Mouse (Mus musculus): ENCODE measurements at regions not wholly inside any gene's neighbourhood (a gene's known extent, or its start where the extent isn't known, plus 50 kb on each side); places are given as distances from the start of the nearest gene placed in this dataset.

DNA sequence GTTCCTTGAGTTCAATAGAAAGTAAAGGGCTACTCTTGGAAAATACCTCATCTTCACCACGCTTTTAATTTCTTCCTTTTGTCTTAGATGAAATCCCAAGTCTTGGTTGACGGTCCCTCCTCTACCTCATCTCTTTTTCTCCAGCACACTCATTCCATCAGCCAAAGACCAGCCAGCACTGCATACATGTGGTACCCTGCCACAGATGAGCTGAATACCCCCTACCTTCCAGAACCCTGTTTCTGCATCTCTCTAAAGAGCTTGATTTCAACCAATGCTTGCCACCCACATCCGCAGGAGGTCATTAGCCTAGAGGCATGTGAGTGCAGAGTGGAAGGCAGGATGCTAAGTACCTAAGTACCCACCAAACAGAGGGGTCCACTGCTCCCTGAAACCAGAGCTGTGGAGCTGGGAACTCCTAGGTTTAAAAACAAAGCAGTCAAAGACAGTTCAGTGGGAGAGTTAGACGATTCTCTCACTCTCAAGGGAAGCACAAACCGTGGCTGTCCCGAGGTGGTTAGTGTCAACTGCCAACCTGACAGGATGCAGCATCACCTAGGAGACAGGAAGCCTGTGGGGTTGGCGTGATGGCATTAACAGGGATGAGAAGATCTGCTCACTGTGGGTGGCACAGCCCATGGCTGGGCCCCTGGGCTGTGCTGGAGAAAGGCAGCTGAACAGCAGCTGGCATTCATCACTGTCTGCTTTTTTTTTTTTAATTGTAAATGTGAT lies 289.4 kb downstream of the Sox4 start:
- no peak overlapping the region for H3K4me3 ChIP-seq (ENCODE audit: low read depth, low read length)
- no peak overlapping the region for H3K4me2 ChIP-seq
- no peak overlapping the region; the same call in 1 of the 2 replicates for H3K9ac ChIP-seq (ENCODE audit: low read length)
- peaks cover 18% of the 10 kb centered on the region for H3K4me1 ChIP-seq (ENCODE audit: control insufficient read depth, insufficient read depth, low read length)
- no peaks in the 10 kb centered on the region for H3K36me3 ChIP-seq (ENCODE audit: control insufficient read depth, insufficient read depth, low read length)
- ATAC-seq (ENCODE audit: low FRiP score) (peak; percentile 71), DNase-seq (ENCODE audit: low spot score, missing footprints) (no peak)
- no peaks in the 10 kb centered on the region for H3K9me3 ChIP-seq (ENCODE audit: control insufficient read depth, low read length)
- WGBS, result 39% methylated on average over 7 of the region's 7 CpGs
- no peaks in the 10 kb centered on the region for H3K27me3 ChIP-seq (ENCODE audit: control insufficient read depth, insufficient read depth, low read length)
- no peak overlapping the region for H3K27ac ChIP-seq (ENCODE audit: low read depth, low read length)

DNA sequence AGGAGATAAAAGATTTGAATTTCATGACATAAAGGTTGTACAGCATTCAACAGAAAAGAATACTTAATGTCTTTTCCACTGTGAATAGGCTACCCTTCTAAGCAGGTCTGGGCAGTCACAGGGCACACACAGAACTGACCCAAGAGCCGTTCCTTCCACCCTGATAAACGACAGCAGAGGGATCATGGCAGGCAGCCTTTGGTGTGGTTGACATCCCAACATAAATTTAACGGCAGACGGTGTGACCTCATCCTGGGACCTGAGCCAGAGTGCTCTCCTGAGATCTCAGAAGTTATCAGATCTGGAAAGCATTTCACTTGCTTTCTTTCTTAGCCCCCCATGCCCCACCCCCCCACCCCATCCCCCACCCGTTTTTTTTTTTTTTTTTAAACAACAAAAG lies 290.1 kb downstream of the Sox4 start:
- no peaks in the 10 kb centered on the region for H3K27me3 ChIP-seq (ENCODE audit: control insufficient read depth, insufficient read depth, low read length)
- H3K4me2 ChIP-seq, result no peak overlapping the region
- H3K4me3 ChIP-seq (ENCODE audit: low read depth, low read length), result no peak overlapping the region
- H3K4me1 ChIP-seq (ENCODE audit: control insufficient read depth, insufficient read depth, low read length), result peaks cover 18% of the 10 kb centered on the region
- no peak overlapping the region for H3K9ac ChIP-seq (ENCODE audit: low read length)
- WGBS, result 29% methylated on average over 5 of the region's 5 CpGs
- H3K27ac ChIP-seq (ENCODE audit: low read depth, low read length), result no peak overlapping the region
- ATAC-seq (ENCODE audit: low FRiP score) (no peak), DNase-seq (ENCODE audit: low spot score, missing footprints) (no peak)
- no peaks in the 10 kb centered on the region for H3K36me3 ChIP-seq (ENCODE audit: control insufficient read depth, insufficient read depth, low read length)
- no peaks in the 10 kb centered on the region for H3K9me3 ChIP-seq (ENCODE audit: control insufficient read depth, low read length)

GRCm38 (mm10) chr13:28662316-28662752 lies 291.2 kb downstream of the Sox4 start:
- DNase-seq (ENCODE audit: low spot score, missing footprints) (no peak), ATAC-seq (ENCODE audit: low FRiP score) (no peak)
- Histone ChIP-seq H3K27me3 (ENCODE audit: control insufficient read depth, insufficient read depth, low read length) (no peaks in the 10 kb centered on the region), H3K36me3 (ENCODE audit: control insufficient read depth, insufficient read depth, low read length) (no peaks in the 10 kb centered on the region), H3K4me2 (no peak overlapping the region), H3K4me1 (ENCODE audit: control insufficient read depth, insufficient read depth, low read length) (peaks cover 18% of the 10 kb centered on the region), H3K9me3 (ENCODE audit: control insufficient read depth, low read length) (no peaks in the 10 kb centered on the region), H3K4me3 (ENCODE audit: low read depth, low read length) (no peak overlapping the region), H3K27ac (ENCODE audit: low read depth, low read length) (no peak overlapping the region), H3K9ac (ENCODE audit: low read length) (no peak overlapping the region)
- WGBS, result 85% methylated on average over 3 of the region's 3 CpGs

- Histone ChIP-seq H3K36me3 (ENCODE audit: control insufficient read depth, insufficient read depth, low read length) (no peaks in the 10 kb centered on the region), H3K4me1 (ENCODE audit: control insufficient read depth, insufficient read depth, low read length) (peaks cover 14% of the 10 kb centered on the region), H3K9ac (ENCODE audit: low read length) (no peak overlapping the region), H3K27ac (ENCODE audit: low read depth, low read length) (no peak overlapping the region), H3K4me2 (no peak overlapping the region), H3K9me3 (ENCODE audit: control insufficient read depth, low read length) (no peaks in the 10 kb centered on the region), H3K4me3 (ENCODE audit: low read depth, low read length) (no peak overlapping the region), H3K27me3 (ENCODE audit: control insufficient read depth, insufficient read depth, low read length) (no peaks in the 10 kb centered on the region)
- 79% methylated on average over 2 of the region's 2 CpGs for WGBS
- DNase-seq (ENCODE audit: low spot score, missing footprints) (no peak), ATAC-seq (ENCODE audit: low FRiP score) (no peak)
These were observed 293.4 kb downstream of the Sox4 start for GRCm38 (mm10) chr13:28660151-28660550.

DNA sequence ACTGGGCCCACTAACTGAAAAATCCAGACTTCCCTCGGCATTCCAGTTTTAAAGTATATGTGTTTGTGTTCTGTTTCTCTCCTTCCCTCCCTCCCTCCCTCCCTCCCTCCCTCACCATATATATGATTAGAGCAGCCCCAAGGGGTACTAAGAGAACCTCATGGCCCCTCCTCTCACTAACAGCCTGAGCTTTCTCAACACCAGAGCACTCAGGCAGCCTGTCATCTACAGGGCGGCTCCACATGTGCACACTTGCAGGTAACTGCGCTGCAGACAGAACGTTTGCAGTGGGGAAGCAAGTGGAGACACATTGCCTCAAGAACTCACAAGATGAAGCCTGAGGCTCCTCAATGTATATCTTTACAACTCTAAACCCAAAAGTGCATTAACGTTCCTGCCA lies 294.9 kb downstream of the Sox4 start:
- DNase-seq (ENCODE audit: low spot score, missing footprints) (no peak), ATAC-seq (ENCODE audit: low FRiP score) (no peak)
- no peaks in the 10 kb centered on the region for H3K4me1 ChIP-seq (ENCODE audit: control insufficient read depth, insufficient read depth, low read length)
- no peaks in the 10 kb centered on the region for H3K36me3 ChIP-seq (ENCODE audit: control insufficient read depth, insufficient read depth, low read length)
- no peak overlapping the region for H3K27ac ChIP-seq (ENCODE audit: low read depth, low read length)
- no peak overlapping the region for H3K4me2 ChIP-seq
- no peaks in the 10 kb centered on the region for H3K9me3 ChIP-seq (ENCODE audit: control insufficient read depth, low read length)
- WGBS, result 89% methylated on average over 5 of the region's 5 CpGs
- H3K9ac ChIP-seq (ENCODE audit: low read length), result no peak overlapping the region
- no peak overlapping the region for H3K4me3 ChIP-seq (ENCODE audit: low read depth, low read length)
- no peaks in the 10 kb centered on the region for H3K27me3 ChIP-seq (ENCODE audit: control insufficient read depth, insufficient read depth, low read length)

DNA sequence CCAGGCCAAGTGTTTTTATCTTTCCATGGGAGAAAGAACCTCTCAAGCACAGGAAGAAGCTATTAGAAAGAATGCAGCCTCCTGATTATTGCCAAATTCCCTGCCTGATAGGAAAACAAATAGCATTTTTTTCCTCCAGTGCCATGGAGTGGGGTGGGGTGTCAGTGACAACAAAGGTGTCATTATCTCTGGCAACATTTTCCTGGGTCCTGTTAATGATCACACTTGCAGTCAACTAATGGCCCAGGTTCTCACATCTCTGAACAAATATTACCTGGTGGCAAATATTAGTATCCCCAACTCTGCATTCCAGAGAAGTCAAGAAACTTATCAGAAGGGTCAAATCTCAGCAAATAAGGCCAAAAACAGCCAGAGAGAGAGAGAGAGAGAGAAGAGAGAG lies 298.6 kb downstream of the Sox4 start:
- no peaks in the 10 kb centered on the region for H3K36me3 ChIP-seq (ENCODE audit: control insufficient read depth, insufficient read depth, low read length)
- no peak for ATAC-seq (ENCODE audit: low FRiP score)
- H3K4me3 ChIP-seq (ENCODE audit: low read depth, low read length), result no peak overlapping the region
- H3K9me3 ChIP-seq (ENCODE audit: control insufficient read depth, low read length), result no peaks in the 10 kb centered on the region
- no peaks in the 10 kb centered on the region for H3K4me1 ChIP-seq (ENCODE audit: control insufficient read depth, insufficient read depth, low read length)
- no peak overlapping the region for H3K27ac ChIP-seq (ENCODE audit: low read depth, low read length)
- no peak overlapping the region for H3K9ac ChIP-seq (ENCODE audit: low read length)
- H3K4me2 ChIP-seq, result no peak overlapping the region
- DNase-seq (ENCODE audit: low spot score, missing footprints), result no peak
- H3K27me3 ChIP-seq (ENCODE audit: control insufficient read depth, insufficient read depth, low read length), result no peaks in the 10 kb centered on the region

DNA sequence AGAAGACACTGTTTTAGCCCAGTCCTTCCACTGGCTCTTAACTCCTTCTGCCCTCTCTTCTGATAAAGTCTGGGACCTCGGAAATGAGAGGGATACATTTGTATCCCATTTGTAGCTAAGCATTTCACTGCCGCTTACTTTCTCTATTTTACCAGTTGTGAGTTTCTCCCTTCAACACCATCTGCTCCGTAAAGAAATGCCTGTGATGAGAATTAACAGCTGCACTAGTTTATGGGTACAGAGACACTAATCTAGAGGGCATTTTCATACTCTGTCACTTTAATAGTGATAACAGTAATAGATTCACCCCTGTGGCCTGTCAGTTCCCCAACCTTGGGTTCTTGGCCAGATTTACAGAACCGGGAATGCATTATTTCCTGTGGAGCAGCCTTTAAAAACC lies 300.2 kb downstream of the Sox4 start:
- H3K9me3 ChIP-seq (ENCODE audit: control insufficient read depth, low read length), result no peaks in the 10 kb centered on the region
- no peak overlapping the region for H3K4me3 ChIP-seq (ENCODE audit: low read depth, low read length)
- H3K4me1 ChIP-seq (ENCODE audit: control insufficient read depth, insufficient read depth, low read length), result no peaks in the 10 kb centered on the region
- WGBS, result 86% methylated on average over 4 of the region's 4 CpGs
- no peak overlapping the region for H3K27ac ChIP-seq (ENCODE audit: low read depth, low read length)
- H3K4me2 ChIP-seq, result no peak overlapping the region
- no peak for ATAC-seq (ENCODE audit: low FRiP score)
- DNase-seq (ENCODE audit: low spot score, missing footprints), result no peak
- H3K27me3 ChIP-seq (ENCODE audit: control insufficient read depth, insufficient read depth, low read length), result no peaks in the 10 kb centered on the region
- no peaks in the 10 kb centered on the region for H3K36me3 ChIP-seq (ENCODE audit: control insufficient read depth, insufficient read depth, low read length)
- no peak overlapping the region for H3K9ac ChIP-seq (ENCODE audit: low read length)

DNA sequence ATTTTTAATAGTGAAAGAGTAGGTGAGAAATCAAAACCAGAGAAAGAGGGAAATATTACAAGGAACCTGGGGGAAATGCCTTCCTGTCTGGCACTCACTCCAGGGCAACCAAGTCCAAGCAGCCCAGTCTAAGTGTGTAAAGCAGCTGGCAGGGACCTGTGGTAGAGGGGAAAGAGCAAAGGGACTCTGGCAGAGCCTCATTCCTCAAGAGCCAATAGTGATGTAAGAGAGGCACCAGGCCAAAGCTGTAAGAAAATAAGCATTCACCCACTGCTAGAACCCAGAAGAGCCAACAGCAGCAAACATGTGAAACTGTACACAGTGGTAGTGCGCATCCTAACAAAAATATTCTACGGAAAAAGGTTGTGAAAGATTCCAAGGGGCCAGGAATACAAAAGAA lies 301.7 kb downstream of the Sox4 start:
- Histone ChIP-seq H3K27me3 (ENCODE audit: control insufficient read depth, insufficient read depth, low read length) (no peaks in the 10 kb centered on the region), H3K4me1 (ENCODE audit: control insufficient read depth, insufficient read depth, low read length) (no peaks in the 10 kb centered on the region), H3K9me3 (ENCODE audit: control insufficient read depth, low read length) (no peaks in the 10 kb centered on the region), H3K27ac (ENCODE audit: low read depth, low read length) (no peak overlapping the region), H3K4me2 (no peak overlapping the region), H3K4me3 (ENCODE audit: low read depth, low read length) (no peak overlapping the region), H3K36me3 (ENCODE audit: control insufficient read depth, insufficient read depth, low read length) (no peaks in the 10 kb centered on the region), H3K9ac (ENCODE audit: low read length) (no peak overlapping the region)
- DNase-seq (ENCODE audit: low spot score, missing footprints) (no peak), ATAC-seq (ENCODE audit: low FRiP score) (no peak)
- 84% methylated on average over 2 of the region's 2 CpGs for WGBS

DNA sequence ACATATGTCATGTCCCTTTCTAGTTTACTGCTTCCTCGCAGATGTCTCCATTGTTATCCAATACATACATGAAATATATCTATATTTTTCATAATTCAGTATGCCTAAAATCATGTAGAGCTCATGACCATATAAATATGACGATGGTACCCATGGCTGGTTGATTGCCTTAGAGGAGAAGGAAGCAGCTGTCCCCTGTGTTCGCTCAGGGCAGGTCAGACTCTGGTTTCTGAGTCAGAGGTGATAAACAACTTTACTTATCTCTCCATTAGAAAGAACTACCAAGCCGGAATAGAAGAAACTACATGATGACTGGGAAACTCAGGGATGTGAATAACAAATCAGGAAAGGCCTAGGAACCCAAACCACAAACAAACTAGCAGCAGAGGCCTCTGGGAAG lies 307.6 kb downstream of the Sox4 start:
- no peak for DNase-seq (ENCODE audit: low spot score, missing footprints)
- 90% methylated on average over 4 of the region's 4 CpGs for WGBS
- Histone ChIP-seq H3K4me3 (ENCODE audit: low read depth, low read length) (no peak overlapping the region), H3K27me3 (ENCODE audit: control insufficient read depth, insufficient read depth, low read length) (no peaks in the 10 kb centered on the region), H3K36me3 (ENCODE audit: control insufficient read depth, insufficient read depth, low read length) (no peaks in the 10 kb centered on the region), H3K27ac (ENCODE audit: low read depth, low read length) (no peak overlapping the region), H3K9me3 (ENCODE audit: control insufficient read depth, low read length) (no peaks in the 10 kb centered on the region), H3K9ac (ENCODE audit: low read length) (no peak overlapping the region), H3K4me1 (ENCODE audit: control insufficient read depth, insufficient read depth, low read length) (no peaks in the 10 kb centered on the region), H3K4me2 (no peak overlapping the region)
- ATAC-seq (ENCODE audit: low FRiP score), result no peak

All from midbrain, embryonic 11.5 days (tissue).